Mouse (Mus musculus) heart, adult 2 months (tissue): ENCODE data around the gene Vps13c.

Source experiments
- EP300 ChIP-seq: fragments of 200-500 bp; IDR thresholded peaks from 2 replicates; pipeline ENCODE4 v1.6.1; 2011; ENCODE audit warnings: low read depth, low read length, control low read depth; ENCODE audit not compliant: insufficient read depth
- POLR2A ChIP-seq: fragments of 200-500 bp; IDR thresholded peaks from 2 replicates; pipeline ENCODE4 v1.6.1; 2011; ENCODE audit warnings: mild to moderate bottlenecking, low read depth, low read length, control low read depth; ENCODE audit not compliant: insufficient read depth

DNA sequence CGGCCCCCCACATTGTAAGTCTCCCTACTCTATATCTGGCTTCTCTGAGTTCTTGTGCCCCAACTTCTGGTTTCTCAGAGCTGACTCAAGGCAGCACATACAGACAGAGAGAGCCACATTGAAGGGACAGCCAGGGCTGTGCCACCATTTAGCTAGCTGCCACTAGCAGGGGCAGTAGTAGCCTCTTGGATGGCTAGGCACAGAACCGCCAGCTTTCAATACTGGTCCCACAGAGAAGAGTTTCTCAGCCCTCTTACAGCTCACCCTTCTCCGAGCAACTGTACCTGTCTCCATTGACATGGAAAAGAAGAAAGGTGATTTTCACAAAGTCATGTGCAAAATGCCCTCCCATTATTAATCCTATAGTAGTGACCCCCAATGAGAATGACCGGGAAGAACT is 45.5 kb upstream of the Vps13c start:
- TF ChIP-seq EP300 (no peak), POLR2A (no peak)
